Mouse (Mus musculus) CH12.LX (cell line): ENCODE data around the gene St7.

Source experiments
- CHD1 ChIP-seq: IDR thresholded peaks from 2 replicates; pipeline ENCODE4 v1.6.1; 2012; ENCODE audit warnings: low read depth, low read length, improper control_type of control experiment, inconsistent platforms
- CTCF ChIP-seq, 2 experiments: IDR thresholded peaks in 1 of 2; conservative IDR thresholded peaks in 1 of 2; 2 replicates each; pipeline ENCODE4 v1.5.1; 2011 to 2012; ENCODE audit warnings: low read depth in 2 of 2, low read length in 2 of 2, improper control_type of control experiment in 1 of 2, inconsistent platforms in 1 of 2, mild to moderate bottlenecking in 1 of 2, moderate library complexity in 1 of 2
- GABPA ChIP-seq: IDR thresholded peaks from 2 replicates; pipeline ENCODE4 v1.6.1; 2012; ENCODE audit warnings: low read depth, low read length, improper control_type of control experiment, inconsistent platforms; ENCODE audit not compliant: insufficient replicate concordance
- IRF4 ChIP-seq: IDR thresholded peaks from 2 replicates; pipeline ENCODE4 v1.6.1; 2014; ENCODE audit warnings: low read depth, mild to moderate bottlenecking, inconsistent platforms, low read length, improper control_type of control experiment
- POLR2A ChIP-seq: IDR thresholded peaks from 2 replicates; pipeline ENCODE4 v1.6.1; 2011; ENCODE audit warnings: low read depth, mild to moderate bottlenecking, improper control_type of control experiment, low read length
- SIN3A ChIP-seq: IDR thresholded peaks from 2 replicates; pipeline ENCODE4 v1.6.1; 2012; ENCODE audit warnings: low read length, improper control_type of control experiment, inconsistent platforms
- SMC3 ChIP-seq: IDR thresholded peaks from 2 replicates; pipeline ENCODE4 v1.6.1; 2011; ENCODE audit warnings: low read depth, low read length, improper control_type of control experiment
- TBP ChIP-seq: conservative IDR thresholded peaks from 2 replicates; pipeline ENCODE4 v1.6.1; 2011; ENCODE audit warnings: low read depth, low read length, improper control_type of control experiment
- ZC3H11A ChIP-seq: IDR thresholded peaks from 2 replicates; pipeline ENCODE4 v1.6.1; 2012; ENCODE audit warnings: low read depth, mild to moderate bottlenecking, inconsistent platforms, low read length, improper control_type of control experiment
- ZMIZ1 ChIP-seq: IDR thresholded peaks from 2 replicates; pipeline ENCODE4 v1.6.1; 2012; ENCODE audit warnings: low read depth, mild to moderate bottlenecking, inconsistent platforms, low read length, improper control_type of control experiment

GRCm38 (mm10) chr6:17979361-17979760 lies 286.6 kb downstream of the St7 start:
- TF ChIP-seq CHD1 (no peak), CTCF (conservative IDR thresholded peaks at IDR 0.05 in 1 of 2, IDR thresholded peaks at IDR 0.05 in 1 of 2; ENCODE audit: low read depth in 2 of 2, low read length in 2 of 2) (no peak), SIN3A (no peak), IRF4 (no peak), POLR2A (no peak), SMC3 (no peak), ZMIZ1 (no peak), ZC3H11A (no peak), GABPA (no peak), TBP (no peak)
